19 mouse cellular contexts compared by ENCODE assay signal in the genomic region with DNA sequence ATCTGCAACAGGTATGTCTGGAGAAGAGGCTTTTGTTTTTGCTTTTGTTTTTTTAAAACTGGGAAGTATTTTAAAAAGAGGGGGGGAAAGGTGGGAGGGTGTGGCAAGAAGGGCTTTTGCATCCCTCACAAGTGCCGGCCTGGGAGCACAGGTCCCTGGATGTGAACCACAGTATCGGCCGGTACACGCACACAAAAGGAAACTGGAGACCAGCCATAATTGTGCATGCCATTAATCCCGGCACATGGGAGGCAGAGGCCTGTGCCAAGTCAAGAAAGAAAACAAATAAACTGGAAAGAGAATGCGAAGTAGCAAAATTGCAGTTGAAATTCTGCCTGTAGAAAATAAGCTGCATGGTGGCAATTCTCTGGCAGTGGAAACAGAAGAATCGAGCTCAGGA. TPM values are rescaled to one million over a fixed set of nuclear protein-coding genes. Genes with fewer than 3 reads are reported as not detected.
"Had no signal": no experiment of that assay in that cellular context is flagged by ENCODE, and none has a peak within 500 bp of the region (broad histone marks: within the 10 kb centered on the region; RNA-seq: fewer than 3 reads in every experiment).

No protein-coding gene starts in this region.

- DNase-seq: lung, adult 18-20 months; lung, embryonic 14.5 days; lung, postnatal 4 days; midbrain, embryonic 14.5 days; retina, postnatal 1 day; right cerebral cortex, adult 18-20 months; right cerebral cortex, postnatal 25 days; right cerebral cortex, postnatal 4 days; spleen, adult 18-20 months; thymus, adult 18-20 months; thymus, postnatal 14 days; thymus, postnatal 36 days had no signal

- H3K27ac ChIP-seq: midbrain, embryonic 10.5 days; midbrain, embryonic 12.5 days; neural tube, embryonic 13.5 days; neural tube, embryonic 15.5 days had no signal

- H3K27me3 ChIP-seq: midbrain, embryonic 12.5 days; neural tube, embryonic 13.5 days; neural tube, embryonic 15.5 days had no signal

- H3K4me2 ChIP-seq: lung, embryonic 14.5 days; midbrain, embryonic 12.5 days; neural tube, embryonic 13.5 days; neural tube, embryonic 15.5 days had no signal

- ATAC-seq: midbrain, embryonic 16.5 days had no signal

- H3K9me3 ChIP-seq: midbrain, embryonic 10.5 days; midbrain, embryonic 12.5 days; neural tube, embryonic 13.5 days; neural tube, embryonic 15.5 days had no signal

- H3K9ac ChIP-seq: lung, embryonic 14.5 days; midbrain, embryonic 12.5 days; neural tube, embryonic 15.5 days had no signal

- H3K4me3 ChIP-seq: midbrain, embryonic 10.5 days; midbrain, embryonic 12.5 days; myocyte; neural tube, embryonic 13.5 days; neural tube, embryonic 15.5 days had no signal

- H3K4me1 ChIP-seq: midbrain, embryonic 10.5 days; midbrain, embryonic 12.5 days; neural tube, embryonic 13.5 days; neural tube, embryonic 15.5 days had no signal

RNA-seq across cellular contexts. Expression of a gene that starts 38.2 kb away (rescaled TPM):
- total RNA-seq: megakaryocyte, adult 5-6 weeks had no signal
